8 mouse cellular contexts compared by ENCODE assay signal in genomic region chr7:130959868-130960267, GRCm38 (mm10). TPM values are rescaled to one million over a fixed set of nuclear protein-coding genes. Genes with fewer than 3 reads are reported as not detected.
DNase-seq lines count a peak whose midpoint lies in the region; ATAC-seq and TF ChIP-seq lines count a peak whose summit lies in the region.

No protein-coding gene starts in this region.

- H3K4me1 ChIP-seq in midbrain, embryonic 11.5 days (ENCODE audit: control insufficient read depth, insufficient read depth, low read length) = no peaks in the 10 kb centered on the region
- no peaks in the 10 kb centered on the region for H3K4me1 ChIP-seq in midbrain, embryonic 13.5 days (replicated peaks)
- peaks cover 21% of the 10 kb centered on the region for H3K4me1 ChIP-seq in intestine, embryonic 16.5 days (ENCODE audit: control insufficient read depth, insufficient read depth, low read length)

- DNase-seq in midbrain, embryonic 11.5 days (ENCODE audit: low spot score, missing footprints) = peak; percentile 66
- DNase-seq in gastrocnemius, postnatal 10 days = peak; percentile 86
- DNase-seq in retina, embryonic 14.5 days (ENCODE audit: low spot score) = no peak
- no peak for DNase-seq in spleen, postnatal 36 days (ENCODE audit: low spot score in 2 of 2)
- DNase-seq in thymus, postnatal 36 days = no peak

- no peaks in the 10 kb centered on the region for H3K9me3 ChIP-seq in midbrain, embryonic 11.5 days (ENCODE audit: control insufficient read depth, low read length)
- no peaks in the 10 kb centered on the region for H3K9me3 ChIP-seq in midbrain, embryonic 13.5 days
- no peaks in the 10 kb centered on the region for H3K9me3 ChIP-seq in intestine, embryonic 16.5 days (ENCODE audit: control insufficient read depth, low read length)

- H3K27me3 ChIP-seq in midbrain, embryonic 11.5 days (ENCODE audit: control insufficient read depth, insufficient read depth, low read length) = no peaks in the 10 kb centered on the region
- no peaks in the 10 kb centered on the region for H3K27me3 ChIP-seq in midbrain, embryonic 13.5 days
- H3K27me3 ChIP-seq in intestine, embryonic 16.5 days (replicated peaks; ENCODE audit: control insufficient read depth, insufficient read depth, low read length) = no peaks in the 10 kb centered on the region
- H3K27me3 ChIP-seq in myocyte (ENCODE audit: control insufficient read depth, insufficient read depth, insufficient read length) = no peaks in the 10 kb centered on the region

- no peak for ATAC-seq in midbrain, embryonic 11.5 days (ENCODE audit: low FRiP score)
- no peak for ATAC-seq in midbrain, embryonic 13.5 days
- ATAC-seq in intestine, embryonic 16.5 days = peak; percentile 83

- 65% methylated on average over 7 of the region's 7 CpGs for WGBS in midbrain, embryonic 11.5 days
- 53% methylated on average over 7 of the region's 7 CpGs for WGBS in midbrain, embryonic 13.5 days
- 29% methylated on average over 7 of the region's 7 CpGs for WGBS in intestine, embryonic 16.5 days

- H3K79me2 ChIP-seq in myocyte (ENCODE audit: control insufficient read depth, insufficient read depth) = peaks cover 7% of the 10 kb centered on the region

- no peak for TF ChIP-seq POLR2A in myocyte (IDR thresholded peaks at IDR 0.05; ENCODE audit: insufficient read length, low read depth)

- H3K27ac ChIP-seq in midbrain, embryonic 11.5 days (ENCODE audit: low read depth, low read length) = no peak overlapping the region
- H3K27ac ChIP-seq in midbrain, embryonic 13.5 days = no peak overlapping the region
- H3K27ac ChIP-seq in intestine, embryonic 16.5 days (ENCODE audit: low read length) = peak overlapping the region; percentile 63

- H3K9ac ChIP-seq in midbrain, embryonic 11.5 days (ENCODE audit: low read length) = no peak overlapping the region
- H3K9ac ChIP-seq in midbrain, embryonic 13.5 days (replicated peaks) = no peak overlapping the region
- no peak overlapping the region for H3K9ac ChIP-seq in intestine, embryonic 16.5 days (ENCODE audit: low read depth, low read length)

- H3ac ChIP-seq in myocyte (ENCODE audit: control insufficient read depth, insufficient read length) = no peak overlapping the region

- H3K4me3 ChIP-seq in midbrain, embryonic 11.5 days (ENCODE audit: low read depth, low read length) = no peak overlapping the region
- H3K4me3 ChIP-seq in midbrain, embryonic 13.5 days (replicated peaks) = no peak overlapping the region
- H3K4me3 ChIP-seq in intestine, embryonic 16.5 days (ENCODE audit: low read length) = no peak overlapping the region
- no peak overlapping the region for H3K4me3 ChIP-seq in myocyte

- H3K36me3 ChIP-seq in midbrain, embryonic 11.5 days (ENCODE audit: control insufficient read depth, insufficient read depth, low read length) = no peaks in the 10 kb centered on the region
- no peaks in the 10 kb centered on the region for H3K36me3 ChIP-seq in midbrain, embryonic 13.5 days
- H3K36me3 ChIP-seq in intestine, embryonic 16.5 days (ENCODE audit: control insufficient read depth, insufficient read depth, low read length) = no peaks in the 10 kb centered on the region
- peaks cover 10% of the 10 kb centered on the region for H3K36me3 ChIP-seq in myocyte (ENCODE audit: control insufficient read depth, insufficient read depth)

- no peak overlapping the region for H3K4me2 ChIP-seq in midbrain, embryonic 11.5 days
- H3K4me2 ChIP-seq in midbrain, embryonic 13.5 days (replicated peaks) = no peak overlapping the region
- H3K4me2 ChIP-seq in intestine, embryonic 16.5 days (ENCODE audit: low read depth, low read length) = no peak overlapping the region
- peak overlapping the region; percentile 37 for H3K4me2 ChIP-seq in myocyte (ENCODE audit: low read depth)

TF ChIP-seq in myocyte, 11 proteins besides CTCF, POLR2A, EP300 and RAD21:
- TF ChIP-seq MYOG (IDR thresholded peaks at IDR 0.05; ENCODE audit: control insufficient read depth in 1 of 3, insufficient read depth in 1 of 3, insufficient read length in 2 of 3, low read depth in 2 of 3) (peak in 2 of 3 experiments; percentile 67 to 86), TCF3 (IDR thresholded peaks at IDR 0.05; ENCODE audit: insufficient read length, low read depth) (no peak), SRF (IDR thresholded peaks at IDR 0.05; ENCODE audit: control insufficient read depth, insufficient read length, low read depth) (no peak), E2F4 (IDR thresholded peaks at IDR 0.05; ENCODE audit: insufficient read depth) (no peak), TCF12 (IDR thresholded peaks at IDR 0.05; ENCODE audit: insufficient read depth, poor library complexity, severe bottlenecking) (peak; percentile 76), MAX (IDR thresholded peaks at IDR 0.05; ENCODE audit: low read depth) (no peak), MYOD1 (IDR thresholded peaks at IDR 0.05; ENCODE audit: control insufficient read depth in 1 of 3, insufficient read length in 2 of 3, low read depth in 2 of 3) (peak in 2 of 3 experiments; percentile 65 to 72)

RNA-seq across cellular contexts. Expression of gene Htra1, which starts 24.0 kb away (rescaled TPM):
- polyA plus RNA-seq in midbrain, embryonic 11.5 days (2014; fragmentation: Nextera tagmentation; extraction: Ambion mirVana) = 2.7 and 3.5 TPM in 2 replicates
- polyA plus RNA-seq in midbrain, embryonic 13.5 days (2015; fragmentation: Nextera tagmentation; extraction: Ambion mirVana) = 4.3 and 6.2 TPM in 2 replicates
- total RNA-seq in gastrocnemius, postnatal 10 days (2021) = 100 to 1,000 TPM in 1 of 2 experiments, 10 to 100 TPM in 1; 93.5 to 103 TPM
- polyA plus RNA-seq in intestine, embryonic 16.5 days (2015; fragmentation: Nextera tagmentation; extraction: Ambion mirVana) = 15.8 and 15.9 TPM in 2 replicates
- 176 TPM for polyA plus RNA-seq in myocyte (2012; fragmentation: generic; extraction: Trizol)

Comparison
In these comparisons a context has a peak if more than half of its experiments do, and no peak if none do; other contexts are left out.
1. DNase-seq: peak in midbrain, embryonic 11.5 days (single experiment) and gastrocnemius, postnatal 10 days (single experiment); none in retina, embryonic 14.5 days (single experiment), spleen, postnatal 36 days (0 of 2) and thymus, postnatal 36 days (0 of 2).
2. RNA of gene Htra1, which starts 24.0 kb away (polyA plus RNA-seq): 176 TPM in myocyte (single experiment); 15.8 to 15.9 TPM in intestine, embryonic 16.5 days, 4.3 to 6.2 TPM in midbrain, embryonic 13.5 days and 2.7 to 3.5 TPM in midbrain, embryonic 11.5 days; every median in the first group is over 10 times any median in the second.